Mouse (Mus musculus) cerebellum, adult 9-10 months (tissue): ENCODE measurements around the gene Ggct.

Experiments
- DNase-seq: peaks from one replicate; pipeline ENCODE4 v3.0.0; 2022

Ggct gene

DNA sequence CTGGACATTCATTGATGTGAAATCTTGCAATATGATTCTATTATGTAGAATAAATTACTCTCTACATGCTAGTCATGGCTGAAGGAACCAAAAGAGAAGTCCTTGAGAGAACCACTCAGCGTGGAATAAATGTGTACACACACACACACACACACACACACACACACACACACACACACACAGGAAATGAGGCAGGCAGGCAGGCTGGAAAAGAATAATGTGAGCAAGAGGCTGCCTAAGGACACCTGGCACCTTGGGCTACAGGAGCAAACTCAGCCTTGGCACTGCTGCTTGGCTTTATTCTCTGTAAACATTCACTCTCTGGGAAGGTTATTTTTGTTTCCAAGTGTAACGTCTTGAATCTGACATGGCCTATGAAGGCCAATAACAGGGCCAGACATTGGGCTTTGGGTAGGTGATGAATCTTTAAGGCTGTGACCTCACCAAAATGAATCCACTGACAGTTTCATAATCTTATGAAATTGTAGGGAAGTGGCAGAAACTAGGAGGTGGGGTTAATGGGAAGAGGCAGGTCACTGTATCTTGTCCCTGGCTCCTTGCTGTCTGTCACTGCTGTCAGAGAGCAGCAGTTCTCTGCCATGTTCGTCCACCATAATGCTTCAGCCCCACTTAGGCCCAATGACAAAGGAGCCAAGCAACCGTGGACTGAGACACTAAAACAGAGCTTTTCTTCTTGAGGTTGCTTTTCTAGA is 46.4 kb downstream of the Ggct start:
- no peak for DNase-seq

DNA sequence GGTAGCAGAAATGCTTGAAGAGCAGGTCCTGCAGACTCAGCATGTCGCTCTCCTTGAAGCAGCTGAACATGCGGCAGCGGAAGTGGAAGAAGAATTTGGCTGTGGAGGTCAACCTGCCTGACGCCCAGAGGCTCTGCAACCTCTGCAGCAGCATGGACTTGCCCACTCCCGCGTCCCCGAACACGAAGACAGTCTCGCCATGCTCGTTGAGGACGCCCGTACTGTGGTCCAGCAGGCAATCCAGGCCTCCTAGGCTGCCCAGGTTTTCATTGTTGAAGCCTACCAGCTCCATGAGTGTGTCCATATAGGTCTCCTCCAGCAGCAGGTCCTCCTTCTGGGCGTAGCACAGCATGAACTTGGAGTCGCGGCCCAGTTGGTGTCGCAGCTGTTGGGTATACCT is 48.2 kb downstream of the Ggct start:
- DNase-seq: no peak

DNA sequence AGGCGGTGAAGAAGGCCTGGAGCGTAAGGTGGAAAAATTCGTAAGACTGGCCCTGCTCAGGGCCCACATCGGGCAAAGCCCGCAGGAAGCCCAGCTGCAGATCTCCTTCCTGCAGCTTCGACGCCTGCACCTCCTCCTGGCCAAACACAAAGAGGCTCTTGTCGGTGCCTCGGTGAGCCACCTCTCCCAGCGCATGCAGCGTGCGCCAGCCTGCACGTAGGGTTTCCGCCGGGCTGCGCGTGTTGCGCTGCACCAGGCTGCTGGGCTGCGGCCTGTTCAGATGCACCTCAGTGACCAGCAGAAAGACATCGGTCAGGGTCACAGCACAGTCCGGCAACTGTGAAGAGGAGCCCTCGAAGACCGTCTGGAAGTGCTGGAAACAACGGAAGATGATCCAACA is 49.0 kb downstream of the Ggct start:
- DNase-seq: no peak

DNA sequence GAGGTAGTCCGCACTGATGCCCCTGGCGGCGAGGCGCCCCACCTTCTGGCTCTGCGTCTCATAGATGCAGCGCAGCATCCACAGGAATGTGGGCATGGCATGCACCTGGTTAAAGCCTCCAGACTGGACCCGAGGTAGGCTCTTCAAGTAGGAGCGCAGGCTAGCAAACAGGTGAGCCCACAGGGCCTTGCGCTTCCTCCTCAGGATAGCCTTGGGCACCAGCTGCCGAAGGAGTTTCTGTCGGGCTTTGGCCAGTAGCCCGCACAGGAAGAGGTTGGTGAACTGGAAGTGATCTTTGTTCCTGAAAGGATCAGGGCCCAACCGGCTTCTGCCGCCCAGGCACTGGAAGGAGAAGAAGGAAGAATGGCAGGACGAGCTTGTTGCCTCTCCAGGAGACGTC is 49.5 kb downstream of the Ggct start:
- DNase-seq: no peak

DNA sequence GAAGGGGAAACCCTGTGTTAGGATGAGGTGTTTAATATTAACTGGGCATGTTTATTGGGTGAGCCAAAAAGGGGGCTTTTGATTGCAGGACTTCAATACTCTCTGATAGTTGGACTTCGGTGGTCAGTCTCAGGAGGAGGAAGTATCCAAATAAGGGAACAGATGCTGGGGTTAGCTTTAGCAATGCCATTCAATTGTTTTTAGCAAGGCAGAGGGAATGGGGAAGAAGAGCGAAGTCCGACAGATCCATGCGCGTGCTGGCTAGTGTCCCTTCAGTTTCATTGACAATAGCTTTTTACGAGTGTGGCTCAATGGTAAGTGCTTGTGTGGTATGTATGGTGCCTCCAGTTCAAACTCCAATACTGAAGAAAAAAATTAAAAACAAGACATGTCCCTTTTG is 51.6 kb downstream of the Ggct start:
- DNase-seq: no peak

DNA sequence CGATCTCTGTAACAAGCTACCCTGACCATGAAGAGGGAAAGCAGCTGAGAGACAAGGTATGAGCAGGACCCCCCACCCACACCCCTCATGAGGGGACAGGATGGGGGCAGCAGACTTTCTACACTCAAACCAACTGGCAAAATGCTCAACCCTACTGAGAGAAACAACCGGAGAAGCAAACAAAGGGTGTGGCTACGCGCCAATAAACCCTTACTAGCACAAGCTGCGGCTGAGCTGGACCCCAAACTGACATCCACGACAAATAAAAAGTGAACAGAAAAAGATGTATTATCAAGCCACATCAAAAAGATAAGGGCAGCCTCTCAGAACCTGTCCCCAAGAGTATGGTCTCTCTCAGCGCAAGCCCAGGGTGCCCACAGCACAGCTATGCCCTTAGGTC is 52.6 kb downstream of the Ggct start:
- no peak for DNase-seq

DNA sequence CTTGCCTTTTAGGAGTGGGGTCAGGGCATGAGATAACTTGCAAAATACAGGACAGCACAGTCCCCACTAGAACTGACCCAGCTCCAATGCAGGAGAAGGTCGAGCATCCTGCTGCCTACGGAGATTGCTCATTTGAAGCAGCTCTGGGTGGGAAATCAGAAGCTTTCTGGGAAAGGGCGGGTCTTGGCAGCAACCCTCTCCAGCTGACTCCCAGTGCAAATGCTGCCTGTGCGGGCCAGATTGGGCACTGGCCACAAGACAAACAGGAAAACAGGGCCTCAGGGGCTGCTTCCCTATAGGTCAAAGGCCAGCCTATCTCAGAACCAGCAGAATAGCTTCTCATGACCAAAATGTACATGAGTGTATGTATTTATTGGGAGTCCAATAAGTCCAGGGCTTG is 53.1 kb downstream of the Ggct start:
- no peak for DNase-seq

DNA sequence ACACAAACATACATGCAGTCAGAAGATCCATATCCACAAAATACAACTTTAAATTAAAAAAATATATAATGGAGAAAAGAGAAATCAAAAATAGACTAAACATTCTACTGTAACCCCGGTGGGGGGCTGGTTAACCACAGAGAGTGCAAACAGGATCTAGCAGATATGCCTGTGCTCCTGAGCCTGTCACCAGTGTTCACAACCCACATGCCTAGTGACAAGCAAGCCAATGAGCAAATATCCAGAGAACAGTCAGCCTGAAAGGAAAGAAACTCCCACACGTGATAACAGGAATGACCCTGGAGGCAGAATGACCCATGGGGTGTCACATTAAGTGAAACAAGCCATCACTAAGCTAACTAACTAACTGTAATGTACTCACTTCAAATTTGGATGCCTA is 56.3 kb downstream of the Ggct start:
- DNase-seq: no peak

DNA sequence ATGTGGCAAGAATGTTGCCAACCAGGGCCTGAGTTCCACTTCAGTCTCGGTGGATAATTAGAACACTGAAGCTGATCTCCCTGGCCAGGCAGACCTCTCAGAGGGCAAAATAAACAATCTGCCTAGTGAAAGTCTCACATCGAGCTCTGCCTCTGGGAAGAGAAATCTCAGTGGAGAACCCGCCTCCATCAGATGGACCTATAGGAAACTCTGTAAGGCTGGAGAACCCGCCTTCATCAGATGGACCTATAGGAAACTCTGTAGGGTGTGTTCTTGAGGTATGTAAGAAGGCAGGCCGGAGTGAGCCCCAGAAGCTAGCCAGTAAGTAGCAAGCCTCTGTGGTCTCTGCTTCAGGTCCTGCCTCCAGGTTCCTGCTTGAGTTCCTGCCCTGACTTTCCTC is 57.8 kb downstream of the Ggct start:
- DNase-seq: no peak

DNA sequence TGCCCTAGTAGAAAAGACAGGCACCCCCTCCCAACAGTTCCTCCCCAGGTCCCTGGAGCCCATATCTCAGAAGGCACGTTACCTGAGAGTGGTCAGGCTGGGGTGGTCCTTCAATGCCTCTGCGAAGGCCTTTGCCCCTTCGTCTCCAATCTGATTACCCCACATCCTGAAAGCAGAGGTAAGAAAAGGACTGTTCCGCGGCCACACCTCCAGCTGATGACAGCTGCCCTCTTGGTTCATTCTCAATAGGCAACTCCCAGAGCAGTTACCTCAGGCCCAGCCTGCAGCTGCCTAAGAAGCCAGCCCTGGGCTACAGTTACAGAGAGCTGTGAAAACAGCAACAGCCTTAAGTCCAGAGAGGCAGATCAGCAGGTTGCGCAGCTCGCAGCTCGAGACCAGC is 58.4 kb downstream of the Ggct start:
- DNase-seq: no peak

DNA sequence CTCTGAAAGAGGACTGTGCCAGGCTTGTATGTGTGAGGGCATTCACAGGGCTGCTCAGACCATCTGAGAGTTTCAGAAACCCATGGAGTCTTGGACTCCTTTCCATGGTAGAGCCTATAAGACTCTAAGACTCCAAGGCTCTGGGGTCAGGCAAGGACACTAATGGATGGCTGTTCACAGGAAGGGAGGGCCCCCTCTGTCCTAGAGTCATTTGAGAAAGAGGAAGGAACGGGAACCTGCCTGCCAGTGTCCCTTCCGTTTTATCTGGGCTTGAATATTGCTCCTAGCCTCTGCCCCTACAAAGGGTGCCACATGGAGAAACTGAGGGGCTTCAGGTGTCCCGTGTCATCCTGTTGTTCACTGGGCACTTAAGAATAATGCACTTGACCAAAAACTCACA is 58.9 kb downstream of the Ggct start:
- no peak for DNase-seq

DNA sequence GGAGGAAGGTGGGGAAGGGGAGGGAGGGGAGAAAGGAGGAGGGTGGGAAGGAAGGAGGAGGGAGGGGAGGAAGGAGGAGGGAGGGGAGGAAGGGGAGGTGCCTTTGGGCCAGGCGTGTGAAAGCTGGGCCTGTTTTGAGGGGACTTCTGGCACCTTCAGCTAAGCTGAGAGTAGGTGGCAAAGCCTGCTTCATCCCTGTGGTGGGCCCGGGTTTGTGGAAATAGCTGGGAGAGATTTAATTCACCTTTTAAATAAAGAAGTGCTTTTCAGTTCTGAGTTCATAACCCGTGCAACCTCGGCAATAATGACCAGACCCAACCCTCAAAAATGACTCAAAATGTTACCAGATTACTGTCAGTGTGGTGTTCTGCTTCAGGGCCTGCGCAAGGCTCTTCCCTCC is 59.5 kb downstream of the Ggct start:
- no peak for DNase-seq
